Mouse (Mus musculus): Measurements from ENCODE around the gene Cdadc1. TPM values are rescaled to one million over a fixed set of nuclear protein-coding genes. Genes with fewer than 3 reads are reported as not detected.

Cdadc1 gene
- total and polyA plus RNA-seq, 3 experiments: 15.3 to 26.2 (median 17.7) TPM

- peaks cover 15% of the 10 kb centered on the region for H3K9me3 ChIP-seq (replicated peaks)
- ATAC-seq (ENCODE audit: extremely low read depth, insufficient number of reproducible peaks, low FRiP score, poor library complexity, severe bottlenecking): no peak
- no peak overlapping the region for H3K4me3 ChIP-seq (ENCODE audit: low read depth, low read length)
- H3K4me1 ChIP-seq (ENCODE audit: insufficient read depth, low read depth, low read length): no peaks in the 10 kb centered on the region
- DNase-seq (ENCODE audit: low spot score): no peak
- TF ChIP-seq GATA2 (IDR thresholded peaks at IDR 0.05; ENCODE audit: borderline replicate concordance, low read depth, low read length) (no peak), CTCF (IDR thresholded peaks at IDR 0.05; ENCODE audit: low read depth, low read length) (no peak), POLR2AphosphoS5 (IDR thresholded peaks at IDR 0.05; ENCODE audit: insufficient replicate concordance, low read depth, low read length) (no peak), TAL1 (conservative IDR thresholded peaks at IDR 0.05; ENCODE audit: low read depth, low read length) (no peak), GATA1 (IDR thresholded peaks at IDR 0.05; ENCODE audit: borderline replicate concordance, low read length) (no peak)
- no peaks in the 10 kb centered on the region for H3K36me3 ChIP-seq (replicated peaks)
- H3K27me3 ChIP-seq (ENCODE audit: insufficient read depth, low read length): no peaks in the 10 kb centered on the region
These were observed 31.5 kb upstream of the Cdadc1 start for GRCm38 (mm10) chr14:59629308-59629707.

GRCm38 (mm10) chr14:59627823-59628222 is 30.1 kb upstream of the Cdadc1 start:
- ATAC-seq (ENCODE audit: extremely low read depth, insufficient number of reproducible peaks, low FRiP score, poor library complexity, severe bottlenecking) (no peak), DNase-seq (ENCODE audit: low spot score) (no peak)
- peaks cover 15% of the 10 kb centered on the region for H3K9me3 ChIP-seq (replicated peaks)
- H3K36me3 ChIP-seq (replicated peaks): no peaks in the 10 kb centered on the region
- no peak for TF ChIP-seq TAL1 (conservative IDR thresholded peaks at IDR 0.05; ENCODE audit: low read depth, low read length)
- H3K4me3 ChIP-seq (ENCODE audit: low read depth, low read length): no peak overlapping the region
- no peaks in the 10 kb centered on the region for H3K4me1 ChIP-seq (ENCODE audit: insufficient read depth, low read depth, low read length)
- no peaks in the 10 kb centered on the region for H3K27me3 ChIP-seq (ENCODE audit: insufficient read depth, low read length)

DNA sequence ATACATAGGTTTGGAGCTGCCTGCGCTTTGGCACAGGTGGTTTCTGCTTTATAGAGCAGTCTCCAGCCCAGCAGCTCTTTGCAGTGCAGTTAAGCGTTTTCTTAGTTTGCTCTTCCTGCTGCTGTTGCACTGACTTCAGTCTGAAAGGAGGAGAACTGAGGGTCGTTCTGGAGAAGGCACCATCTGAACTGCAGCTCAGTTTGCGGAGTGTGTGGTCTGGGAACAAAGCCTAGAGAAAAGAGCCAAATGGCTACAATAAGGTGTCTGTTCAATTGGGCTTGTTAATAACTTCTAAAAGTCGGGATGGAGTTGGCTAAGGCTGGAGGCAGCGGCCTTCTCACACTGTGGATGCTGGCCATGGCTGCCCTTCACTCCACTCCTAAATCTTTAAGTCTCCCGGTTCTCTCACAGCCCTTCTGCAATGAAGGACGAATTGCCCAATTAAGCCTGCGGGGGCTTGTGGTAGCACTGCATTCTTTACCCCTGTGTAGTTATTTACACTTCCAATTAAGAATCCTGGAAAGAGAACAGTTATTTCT is 29.5 kb upstream of the Cdadc1 start:
- H3K4me1 ChIP-seq (ENCODE audit: insufficient read depth, low read depth, low read length): no peaks in the 10 kb centered on the region
- H3K36me3 ChIP-seq (replicated peaks): no peaks in the 10 kb centered on the region
- H3K27me3 ChIP-seq (ENCODE audit: insufficient read depth, low read length): no peaks in the 10 kb centered on the region
- DNase-seq (ENCODE audit: low spot score) (no peak), ATAC-seq (ENCODE audit: extremely low read depth, insufficient number of reproducible peaks, low FRiP score, poor library complexity, severe bottlenecking) (no peak)
- H3K4me3 ChIP-seq (ENCODE audit: low read depth, low read length): no peak overlapping the region
- peaks cover 15% of the 10 kb centered on the region for H3K9me3 ChIP-seq (replicated peaks)
- TF ChIP-seq CTCF (IDR thresholded peaks at IDR 0.05; ENCODE audit: low read depth, low read length) (no peak), GATA1 (IDR thresholded peaks at IDR 0.05; ENCODE audit: borderline replicate concordance, low read length) (no peak), POLR2AphosphoS5 (IDR thresholded peaks at IDR 0.05; ENCODE audit: insufficient replicate concordance, low read depth, low read length) (no peak), TAL1 (conservative IDR thresholded peaks at IDR 0.05; ENCODE audit: low read depth, low read length) (no peak)

- H3K27me3 ChIP-seq (ENCODE audit: insufficient read depth, low read length): no peaks in the 10 kb centered on the region
- ATAC-seq (ENCODE audit: extremely low read depth, insufficient number of reproducible peaks, low FRiP score, poor library complexity, severe bottlenecking) (no peak), DNase-seq (ENCODE audit: low spot score) (no peak)
- H3K4me3 ChIP-seq (ENCODE audit: low read depth, low read length): no peak overlapping the region
- no peaks in the 10 kb centered on the region for H3K4me1 ChIP-seq (ENCODE audit: insufficient read depth, low read depth, low read length)
- peaks cover 15% of the 10 kb centered on the region for H3K9me3 ChIP-seq (replicated peaks)
- TF ChIP-seq CTCF (IDR thresholded peaks at IDR 0.05; ENCODE audit: low read depth, low read length) (no peak), GATA2 (IDR thresholded peaks at IDR 0.05; ENCODE audit: borderline replicate concordance, low read depth, low read length) (no peak), TAL1 (conservative IDR thresholded peaks at IDR 0.05; ENCODE audit: low read depth, low read length) (no peak), POLR2AphosphoS5 (IDR thresholded peaks at IDR 0.05; ENCODE audit: insufficient replicate concordance, low read depth, low read length) (no peak)
- no peaks in the 10 kb centered on the region for H3K36me3 ChIP-seq (replicated peaks)
These were observed 29.0 kb upstream of the Cdadc1 start for GRCm38 (mm10) chr14:59626711-59627110.

DNA sequence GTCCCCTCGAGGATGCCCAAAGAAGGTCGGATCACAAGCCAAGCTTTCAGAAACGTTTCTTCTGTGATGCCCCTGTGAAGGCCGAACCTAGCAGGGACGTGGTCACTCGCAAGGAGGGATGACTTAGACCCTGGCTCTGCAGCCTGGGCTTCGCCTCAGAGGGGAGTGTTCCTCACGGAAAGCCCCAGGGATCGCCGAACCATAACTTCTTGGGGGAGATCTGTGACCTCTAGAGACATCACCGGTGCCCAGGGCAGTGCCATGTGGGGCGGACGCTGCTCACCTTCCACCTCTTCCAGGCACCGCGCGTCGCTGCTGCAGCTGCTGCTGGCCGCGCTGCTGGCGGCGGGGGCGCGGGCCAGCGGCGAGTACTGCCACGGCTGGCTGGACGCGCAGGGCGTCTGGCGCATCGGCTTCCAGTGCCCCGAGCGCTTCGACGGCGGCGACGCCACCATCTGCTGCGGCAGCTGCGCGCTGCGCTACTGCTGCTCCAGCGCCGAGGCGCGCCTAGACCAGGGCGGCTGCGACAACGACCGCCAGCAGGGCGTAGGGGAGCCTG is 28.1 kb upstream of the Cdadc1 start:
- TF ChIP-seq GATA2 (IDR thresholded peaks at IDR 0.05; ENCODE audit: borderline replicate concordance, low read depth, low read length) (no peak), POLR2AphosphoS5 (IDR thresholded peaks at IDR 0.05; ENCODE audit: insufficient replicate concordance, low read depth, low read length) (no peak), GATA1 (IDR thresholded peaks at IDR 0.05; ENCODE audit: borderline replicate concordance, low read length) (no peak), CTCF (IDR thresholded peaks at IDR 0.05; ENCODE audit: low read depth, low read length) (no peak), TAL1 (conservative IDR thresholded peaks at IDR 0.05; ENCODE audit: low read depth, low read length) (no peak)
- no peak for ATAC-seq (ENCODE audit: extremely low read depth, insufficient number of reproducible peaks, low FRiP score, poor library complexity, severe bottlenecking)
- no peaks in the 10 kb centered on the region for H3K27me3 ChIP-seq (ENCODE audit: insufficient read depth, low read length)
- no peak overlapping the region for H3K4me3 ChIP-seq (ENCODE audit: low read depth, low read length)
- no peaks in the 10 kb centered on the region for H3K36me3 ChIP-seq (replicated peaks)
- H3K9me3 ChIP-seq (replicated peaks): peaks cover 15% of the 10 kb centered on the region
- DNase-seq (ENCODE audit: low spot score): no peak
- H3K4me1 ChIP-seq (ENCODE audit: insufficient read depth, low read depth, low read length): no peaks in the 10 kb centered on the region

DNA sequence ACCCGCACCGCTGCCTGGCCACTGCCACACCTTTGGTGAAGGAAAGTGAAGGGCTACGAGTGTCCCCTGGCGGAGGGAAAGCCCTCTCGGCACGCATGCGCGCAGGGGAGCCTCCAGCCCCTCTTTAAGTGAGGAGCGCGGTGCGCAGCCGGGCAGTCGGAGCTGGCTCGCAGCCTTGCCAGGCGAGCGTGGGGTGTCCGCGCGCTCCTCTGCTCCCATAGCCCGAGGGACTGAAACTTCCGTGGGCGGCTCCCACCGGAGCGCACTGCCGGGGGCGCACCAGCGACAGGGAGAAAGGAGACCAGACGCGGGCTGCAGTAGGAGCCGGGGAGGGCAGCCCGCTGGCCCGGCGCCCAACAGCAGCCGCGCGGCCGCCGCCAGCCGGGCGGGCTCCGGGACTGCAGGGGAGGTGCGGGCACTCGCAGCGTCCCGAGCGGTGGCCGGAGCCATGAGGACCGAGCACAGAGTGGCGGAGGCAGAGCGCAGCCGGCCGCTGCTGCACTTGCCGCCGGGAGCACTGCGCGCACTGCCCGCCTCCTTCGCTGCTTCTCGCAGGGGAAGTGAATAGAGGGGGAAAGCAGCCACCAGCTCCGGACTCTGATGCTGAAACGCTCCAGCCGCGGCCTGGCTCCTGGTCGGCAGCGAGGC is 27.5 kb upstream of the Cdadc1 start, which contains the start of gene Shisa2:
TSS of gene Shisa2 (plus strand) at position 151 of the 648 bp plus-strand sequence.
- H3K9me3 ChIP-seq (replicated peaks): peaks cover 15% of the 10 kb centered on the region
- TF ChIP-seq GATA2 (IDR thresholded peaks at IDR 0.05; ENCODE audit: borderline replicate concordance, low read depth, low read length) (no peak), CTCF (IDR thresholded peaks at IDR 0.05; ENCODE audit: low read depth, low read length) (no peak), POLR2AphosphoS5 (IDR thresholded peaks at IDR 0.05; ENCODE audit: insufficient replicate concordance, low read depth, low read length) (no peak), TAL1 (conservative IDR thresholded peaks at IDR 0.05; ENCODE audit: low read depth, low read length) (no peak), GATA1 (IDR thresholded peaks at IDR 0.05; ENCODE audit: borderline replicate concordance, low read length) (no peak)
- DNase-seq (ENCODE audit: low spot score) (no peak), ATAC-seq (ENCODE audit: extremely low read depth, insufficient number of reproducible peaks, low FRiP score, poor library complexity, severe bottlenecking) (no peak)
- no peak within 1 kb of the TSS for H3K4me3 ChIP-seq (ENCODE audit: low read depth, low read length)
- H3K27me3 ChIP-seq (ENCODE audit: insufficient read depth, low read length): no peaks in the 10 kb centered on the region
- no peaks in the 10 kb centered on the region for H3K4me1 ChIP-seq (ENCODE audit: insufficient read depth, low read depth, low read length)
- no peaks in the 10 kb centered on the region for H3K36me3 ChIP-seq (replicated peaks)

Data from G1E (cell line).